Mouse (Mus musculus) G1E (cell line): ENCODE data around the gene Cyb561.

Experiments
- CTCF ChIP-seq: IDR thresholded peaks from 2 replicates; pipeline ENCODE4 v1.5.1; 2012; ENCODE audit warnings: low read depth, low read length, inconsistent platforms, mixed read lengths
- GATA1 ChIP-seq: IDR thresholded peaks from 2 replicates; pipeline ENCODE4 v1.6.1; 2012; ENCODE audit warnings: borderline replicate concordance, low read length, inconsistent platforms, mixed read lengths
- POLR2AphosphoS5 ChIP-seq: IDR thresholded peaks from 2 replicates; pipeline ENCODE4 v1.6.1; 2012; ENCODE audit warnings: low read depth, low read length, inconsistent platforms; ENCODE audit not compliant: insufficient replicate concordance
- TAL1 ChIP-seq: conservative IDR thresholded peaks from 2 replicates; pipeline ENCODE4 v1.6.1; 2012; ENCODE audit warnings: low read depth, low read length, inconsistent platforms, mixed read lengths

- TF ChIP-seq CTCF (no peak), GATA1 (no peak), POLR2AphosphoS5 (no peak), TAL1 (no peak)
These were observed 30.1 kb downstream of the Cyb561 start for GRCm38 (mm10) chr11:105922769-105923663.
